Mouse (Mus musculus) adipose tissue, adult 10 weeks (tissue): ENCODE measurements around the gene Gm21170. TPM values are rescaled to one million over a fixed set of nuclear protein-coding genes. Genes with fewer than 3 reads are reported as not detected.

Source experiments
- polyA plus RNA-seq: library from polyadenylated mRNA; stranded (reverse); fragments of 350-450 nt; fragmentation: Illumina TruSeq; extraction: RNeasy Lipid Tissue Mini Kit (QIAGEN cat#74804); gene quantifications from one replicate; pipeline ENCODE4 v1.2.3, GENCODE M21; 2014; ENCODE audit warnings: low read depth, low replicate concordance

The Gm21170 gene
- polyA plus RNA-seq: not detected

GRCm38 (mm10) chrY:47690998-47691397, at the start of gene Gm21170:
Gm21170 (minus strand) TSS chrY:47691098.

Other genes with a start within 250 kb of the Gm21170 start
- not detected for gene Gm21256, start 240.1 kb downstream of the Gm21170 start, polyA plus RNA-seq